Mouse (Mus musculus): ENCODE measurements at regions not wholly inside any gene's neighbourhood (a gene's known extent, or its start where the extent isn't known, plus 50 kb on each side); places are given as distances from the start of the nearest gene placed in this dataset.

DNA sequence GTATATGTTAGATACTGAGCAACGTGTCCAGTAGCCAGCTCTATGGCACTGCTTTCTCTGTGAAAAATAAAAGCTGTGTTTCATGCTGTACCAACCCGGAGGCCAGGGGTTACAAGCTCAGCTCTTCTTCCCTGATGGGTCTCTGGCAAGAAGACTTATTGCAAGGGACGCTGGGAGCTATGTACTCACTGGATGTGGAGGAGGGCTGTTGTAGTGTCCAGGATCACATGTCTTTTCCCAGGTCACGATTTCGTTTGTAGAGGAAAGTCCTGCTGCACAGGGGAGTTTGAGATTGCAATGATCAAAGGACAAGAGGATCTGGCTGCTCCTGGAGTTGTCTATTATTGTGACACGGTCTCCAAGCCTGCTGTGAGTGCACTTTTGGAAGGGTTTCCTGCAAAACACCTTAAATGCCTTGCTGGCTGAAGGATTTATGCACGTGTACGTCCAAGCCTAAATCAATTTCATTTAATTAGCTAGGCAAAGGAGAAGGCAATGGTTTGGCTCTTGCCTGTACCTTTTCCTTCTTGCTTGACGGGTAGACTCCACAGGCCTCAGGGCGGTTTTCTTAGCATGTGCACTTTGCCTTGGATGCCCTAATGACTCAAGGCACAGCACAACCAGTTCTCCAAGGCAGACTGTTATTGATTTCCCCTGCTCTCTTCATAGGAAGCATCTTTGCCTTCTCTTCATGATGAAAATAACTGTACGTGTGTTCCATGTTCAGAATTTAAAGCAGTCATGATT lies 87.2 kb upstream of the Plppr5 start:
- H3K36me3 ChIP-seq (ENCODE audit: control insufficient read depth, insufficient read depth, low read length), result no peaks in the 10 kb centered on the region
- no peaks in the 10 kb centered on the region for H3K27me3 ChIP-seq (ENCODE audit: control insufficient read depth, insufficient read depth, low read length)
- no peaks in the 10 kb centered on the region for H3K4me1 ChIP-seq (replicated peaks; ENCODE audit: control insufficient read depth, insufficient read depth, low read length)
- no peak overlapping the region for H3K4me3 ChIP-seq (ENCODE audit: control insufficient read depth, insufficient read depth, low read length)
- no peak overlapping the region for H3K27ac ChIP-seq (ENCODE audit: control insufficient read depth, insufficient read depth, low read length)
- 87% methylated on average over 11 of the region's 11 CpGs for WGBS
- TF ChIP-seq CTCF (IDR thresholded peaks at IDR 0.05; ENCODE audit: borderline replicate concordance, control insufficient read depth, extremely low read depth, insufficient read depth, low read length, poor library complexity), result no peak
- no peak for DNase-seq

DNA sequence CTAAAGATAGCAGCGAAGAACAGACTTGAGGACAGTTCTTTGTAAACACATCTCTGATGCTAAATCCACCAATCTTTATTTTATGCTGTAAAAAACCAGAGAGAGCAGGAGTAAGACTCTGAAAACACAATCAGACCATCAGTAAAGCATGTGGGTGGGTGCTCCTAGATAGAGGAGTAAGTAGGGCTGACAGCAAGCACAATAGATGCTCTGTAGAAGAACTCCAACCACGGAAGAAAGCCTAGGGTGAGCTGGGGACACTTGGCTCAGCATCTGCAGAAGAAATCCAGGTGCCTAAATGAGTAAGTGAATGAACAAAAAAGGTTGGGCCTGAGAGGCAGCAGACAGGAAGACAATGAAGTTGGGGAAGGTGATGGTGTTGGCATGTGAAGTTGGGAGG lies 88.3 kb upstream of the Plppr5 start:
- H3K4me3 ChIP-seq (ENCODE audit: control insufficient read depth, insufficient read depth, low read length), result no peak overlapping the region
- no peak overlapping the region for H3K27ac ChIP-seq (ENCODE audit: control insufficient read depth, insufficient read depth, low read length)
- no peak for TF ChIP-seq CTCF (IDR thresholded peaks at IDR 0.05; ENCODE audit: borderline replicate concordance, control insufficient read depth, extremely low read depth, insufficient read depth, low read length, poor library complexity)
- no peak for TF ChIP-seq POLR2A (IDR thresholded peaks at IDR 0.05; ENCODE audit: control insufficient read depth, extremely low read depth, insufficient read depth, low read length, poor library complexity)
- no peak for DNase-seq
- 82% methylated on average over 2 of the region's 2 CpGs for WGBS
- no peaks in the 10 kb centered on the region for H3K4me1 ChIP-seq (replicated peaks; ENCODE audit: control insufficient read depth, insufficient read depth, low read length)
- H3K36me3 ChIP-seq (ENCODE audit: control insufficient read depth, insufficient read depth, low read length), result no peaks in the 10 kb centered on the region
- H3K27me3 ChIP-seq (ENCODE audit: control insufficient read depth, insufficient read depth, low read length), result no peaks in the 10 kb centered on the region

DNA sequence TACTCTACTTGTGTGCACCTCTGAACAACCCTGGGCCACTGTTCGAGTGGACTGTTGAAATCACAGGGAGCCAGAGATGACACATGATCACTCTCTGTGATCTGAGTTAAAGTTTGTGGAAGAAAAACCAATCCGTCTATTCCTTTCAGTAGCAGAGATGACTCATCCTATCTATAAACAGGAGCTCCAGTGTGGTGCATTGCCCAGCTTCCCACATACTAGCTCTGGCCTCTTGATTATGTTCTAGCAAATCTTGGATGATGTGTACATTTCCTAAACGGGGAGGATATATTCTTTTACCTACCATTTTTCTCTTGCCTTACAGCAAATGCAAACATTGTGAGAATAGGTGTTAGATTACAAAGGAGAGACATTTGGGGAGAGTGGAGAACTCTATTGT lies 94.5 kb upstream of the Plppr5 start:
- no peaks in the 10 kb centered on the region for H3K4me1 ChIP-seq (replicated peaks; ENCODE audit: control insufficient read depth, insufficient read depth, low read length)
- no peaks in the 10 kb centered on the region for H3K27me3 ChIP-seq (ENCODE audit: control insufficient read depth, insufficient read depth, low read length)
- WGBS, result 79% methylated on average over 3 of the region's 3 CpGs
- TF ChIP-seq CTCF (IDR thresholded peaks at IDR 0.05; ENCODE audit: borderline replicate concordance, control insufficient read depth, extremely low read depth, insufficient read depth, low read length, poor library complexity) (no peak), POLR2A (IDR thresholded peaks at IDR 0.05; ENCODE audit: control insufficient read depth, extremely low read depth, insufficient read depth, low read length, poor library complexity) (no peak)
- no peaks in the 10 kb centered on the region for H3K36me3 ChIP-seq (ENCODE audit: control insufficient read depth, insufficient read depth, low read length)
- no peak overlapping the region for H3K4me3 ChIP-seq (ENCODE audit: control insufficient read depth, insufficient read depth, low read length)
- H3K27ac ChIP-seq (ENCODE audit: control insufficient read depth, insufficient read depth, low read length), result no peak overlapping the region
- no peak for DNase-seq

DNA sequence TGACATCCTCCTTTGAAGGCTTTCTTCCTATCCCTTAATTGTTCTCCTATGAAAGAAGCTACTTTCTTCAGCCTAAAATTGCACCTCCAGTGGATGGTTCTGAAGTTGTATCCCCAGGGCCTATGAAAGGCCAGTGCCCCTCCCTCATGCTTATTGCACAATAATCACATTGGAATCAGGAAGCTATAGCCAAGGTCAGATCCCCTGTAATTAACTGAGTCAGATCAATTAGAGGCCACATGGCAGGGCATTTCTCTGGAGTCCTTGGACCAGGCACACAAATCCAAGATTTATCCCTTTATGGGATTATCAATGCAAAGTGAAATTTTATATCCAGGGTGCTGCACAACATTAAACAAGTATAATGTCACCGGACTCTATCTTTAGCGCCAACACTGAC lies 98.8 kb upstream of the Plppr4 start:
- no peak overlapping the region for H3K27ac ChIP-seq (ENCODE audit: control insufficient read depth, insufficient read depth, low read length)
- no peaks in the 10 kb centered on the region for H3K27me3 ChIP-seq (ENCODE audit: control insufficient read depth, insufficient read depth, low read length)
- H3K4me1 ChIP-seq (replicated peaks; ENCODE audit: control insufficient read depth, insufficient read depth, low read length), result no peaks in the 10 kb centered on the region
- H3K36me3 ChIP-seq (ENCODE audit: control insufficient read depth, insufficient read depth, low read length), result no peaks in the 10 kb centered on the region
- no peak for DNase-seq
- TF ChIP-seq CTCF (IDR thresholded peaks at IDR 0.05; ENCODE audit: borderline replicate concordance, control insufficient read depth, extremely low read depth, insufficient read depth, low read length, poor library complexity), result no peak
- no peak for TF ChIP-seq POLR2A (IDR thresholded peaks at IDR 0.05; ENCODE audit: control insufficient read depth, extremely low read depth, insufficient read depth, low read length, poor library complexity)
- 95% methylated on average over 2 of the region's 2 CpGs for WGBS
- no peak overlapping the region for H3K4me3 ChIP-seq (ENCODE audit: control insufficient read depth, insufficient read depth, low read length)

DNA sequence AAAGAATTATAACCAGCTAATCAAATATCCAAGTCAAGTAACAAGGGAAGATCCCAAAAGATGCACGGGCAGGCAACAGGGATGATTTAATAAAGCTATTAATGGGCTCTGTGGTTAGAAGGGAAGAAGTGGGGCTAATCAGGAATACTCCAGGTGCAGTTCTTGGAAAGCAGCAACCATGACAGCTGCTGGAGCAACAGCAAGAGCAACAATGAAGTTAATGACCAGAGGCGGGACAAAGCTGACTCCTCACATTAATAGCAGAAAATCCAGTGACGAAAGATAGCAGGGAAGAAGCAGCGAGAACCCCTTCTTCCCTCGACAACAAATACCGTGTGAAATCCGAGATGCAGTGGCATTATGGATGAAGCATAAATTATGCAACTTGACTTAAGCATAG lies 89.9 kb upstream of the Plppr4 start:
- Histone ChIP-seq H3K27ac (ENCODE audit: control insufficient read depth, insufficient read depth, low read length) (no peak overlapping the region), H3K4me3 (ENCODE audit: control insufficient read depth, insufficient read depth, low read length) (no peak overlapping the region), H3K36me3 (ENCODE audit: control insufficient read depth, insufficient read depth, low read length) (no peaks in the 10 kb centered on the region), H3K4me1 (replicated peaks; ENCODE audit: control insufficient read depth, insufficient read depth, low read length) (no peaks in the 10 kb centered on the region), H3K27me3 (ENCODE audit: control insufficient read depth, insufficient read depth, low read length) (no peaks in the 10 kb centered on the region)
- 93% methylated on average over 7 of the region's 7 CpGs for WGBS
- no peak for DNase-seq
- TF ChIP-seq POLR2A (IDR thresholded peaks at IDR 0.05; ENCODE audit: control insufficient read depth, extremely low read depth, insufficient read depth, low read length, poor library complexity) (no peak), CTCF (IDR thresholded peaks at IDR 0.05; ENCODE audit: borderline replicate concordance, control insufficient read depth, extremely low read depth, insufficient read depth, low read length, poor library complexity) (no peak)

DNA sequence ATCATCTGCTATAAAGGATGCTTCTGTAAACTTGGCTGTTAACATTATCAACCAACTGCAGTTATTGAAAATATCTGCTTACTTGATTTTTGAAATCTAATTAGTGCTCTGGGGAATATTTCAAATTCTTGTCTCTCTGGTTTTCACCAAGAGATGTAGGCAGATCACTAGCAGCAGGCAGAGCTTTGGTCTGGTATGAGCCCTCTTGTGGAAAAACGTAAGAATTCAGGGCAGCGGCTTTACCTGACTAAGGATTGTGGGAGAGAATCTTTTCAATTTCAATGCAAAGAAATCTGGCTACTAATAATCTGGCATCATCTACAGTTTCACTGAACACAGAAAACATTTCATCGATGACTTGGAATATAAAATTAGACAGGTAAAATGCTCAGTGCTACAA lies 81.2 kb upstream of the Plppr4 start:
- Histone ChIP-seq H3K36me3 (ENCODE audit: control insufficient read depth, insufficient read depth, low read length) (no peaks in the 10 kb centered on the region), H3K4me3 (ENCODE audit: control insufficient read depth, insufficient read depth, low read length) (no peak overlapping the region), H3K27me3 (ENCODE audit: control insufficient read depth, insufficient read depth, low read length) (no peaks in the 10 kb centered on the region), H3K27ac (ENCODE audit: control insufficient read depth, insufficient read depth, low read length) (no peak overlapping the region), H3K4me1 (replicated peaks; ENCODE audit: control insufficient read depth, insufficient read depth, low read length) (no peaks in the 10 kb centered on the region)
- DNase-seq, result no peak
- TF ChIP-seq CTCF (IDR thresholded peaks at IDR 0.05; ENCODE audit: borderline replicate concordance, control insufficient read depth, extremely low read depth, insufficient read depth, low read length, poor library complexity) (no peak), POLR2A (IDR thresholded peaks at IDR 0.05; ENCODE audit: control insufficient read depth, extremely low read depth, insufficient read depth, low read length, poor library complexity) (no peak)
- WGBS, result 67% methylated on average over 3 of the region's 3 CpGs

DNA sequence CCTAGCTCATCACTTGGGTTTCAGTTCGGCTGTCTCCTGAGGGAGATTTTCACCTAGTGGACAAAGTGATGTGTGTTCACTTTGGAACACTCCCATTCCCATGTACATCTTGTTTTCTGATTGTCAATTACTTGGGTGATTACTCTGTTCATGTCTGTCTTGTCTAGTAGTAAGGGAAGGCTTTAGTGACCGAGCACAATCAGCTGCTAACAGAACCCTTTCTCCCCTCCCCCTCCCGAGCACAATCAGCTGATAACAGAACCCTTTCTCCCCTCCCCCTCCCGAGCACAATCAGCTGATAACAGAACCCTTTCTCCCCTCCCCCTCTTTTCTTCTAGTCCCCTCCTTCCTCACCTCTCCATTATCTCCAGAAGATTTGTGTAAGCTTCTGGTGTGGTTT lies 79.6 kb upstream of the Plppr4 start:
- DNase-seq, result no peak
- no peaks in the 10 kb centered on the region for H3K27me3 ChIP-seq (ENCODE audit: control insufficient read depth, insufficient read depth, low read length)
- H3K4me1 ChIP-seq (replicated peaks; ENCODE audit: control insufficient read depth, insufficient read depth, low read length), result no peaks in the 10 kb centered on the region
- TF ChIP-seq POLR2A (IDR thresholded peaks at IDR 0.05; ENCODE audit: control insufficient read depth, extremely low read depth, insufficient read depth, low read length, poor library complexity) (no peak), CTCF (IDR thresholded peaks at IDR 0.05; ENCODE audit: borderline replicate concordance, control insufficient read depth, extremely low read depth, insufficient read depth, low read length, poor library complexity) (no peak)
- no peak overlapping the region for H3K4me3 ChIP-seq (ENCODE audit: control insufficient read depth, insufficient read depth, low read length)
- no peak overlapping the region for H3K27ac ChIP-seq (ENCODE audit: control insufficient read depth, insufficient read depth, low read length)
- 30% methylated on average over 4 of the region's 4 CpGs for WGBS
- H3K36me3 ChIP-seq (ENCODE audit: control insufficient read depth, insufficient read depth, low read length), result no peaks in the 10 kb centered on the region
